ENCODE assay signal across 18 mouse cellular contexts in the genomic region with DNA sequence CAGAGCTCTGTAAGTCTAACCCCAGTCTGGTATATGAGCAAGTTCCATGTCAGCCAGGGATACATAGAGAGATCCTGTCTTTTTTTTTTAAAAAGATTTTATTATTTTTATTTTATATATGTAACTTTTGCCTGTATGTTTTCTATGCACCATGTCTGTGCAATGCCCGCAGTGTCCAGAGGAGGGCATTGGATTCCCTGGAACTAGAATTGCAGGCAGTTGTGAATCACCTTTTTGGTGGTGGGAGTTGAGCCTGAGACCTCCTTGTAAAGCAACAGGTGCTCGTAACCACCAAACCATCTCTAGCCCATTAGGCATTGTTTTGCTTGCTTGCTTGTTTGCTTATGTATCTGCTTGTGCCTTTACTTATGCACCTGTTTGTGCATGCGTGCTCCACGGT. TPM values are rescaled to one million over a fixed set of nuclear protein-coding genes. Genes with fewer than 3 reads are reported as not detected.
DNase-seq lines count a peak whose midpoint lies in the region; ATAC-seq and TF ChIP-seq lines count a peak whose summit lies in the region.
"Had no signal": no experiment of that assay in that cellular context is flagged by ENCODE, and none has a peak within 500 bp of the region (broad histone marks: within the 10 kb centered on the region; RNA-seq: fewer than 3 reads in every experiment).

No protein-coding gene starts in this region.

- no peak overlapping the region for H3K27ac ChIP-seq in kidney, postnatal 0 days
- H3K27ac ChIP-seq: embryonic facial prominence, embryonic 12.5 days; liver, embryonic 13.5 days had no signal

- TF ChIP-seq CTCF in kidney, postnatal 0 days (IDR thresholded peaks at IDR 0.05; ENCODE audit: low read depth), result peak; percentile 51; the same call in 1 of the 2 replicates

- H3K36me3 ChIP-seq in kidney, postnatal 0 days (ENCODE audit: insufficient read depth, low read length), result no peaks in the 10 kb centered on the region
- H3K36me3 ChIP-seq: embryonic facial prominence, embryonic 12.5 days had no signal

- H3K4me2 ChIP-seq in kidney, postnatal 0 days (ENCODE audit: low read length), result no peak overlapping the region
- H3K4me2 ChIP-seq: embryonic facial prominence, embryonic 12.5 days; liver, embryonic 13.5 days had no signal

- H3K4me1 ChIP-seq in kidney, postnatal 0 days (replicated peaks; ENCODE audit: insufficient read depth, low read length), result no peaks in the 10 kb centered on the region
- H3K4me1 ChIP-seq: embryonic facial prominence, embryonic 12.5 days; liver, embryonic 13.5 days had no signal

- H3K4me3 ChIP-seq in kidney, postnatal 0 days (replicated peaks; ENCODE audit: low read depth, low read length), result no peak overlapping the region
- H3K4me3 ChIP-seq: embryonic facial prominence, embryonic 12.5 days; liver, embryonic 13.5 days had no signal

- no peak for ATAC-seq in kidney, postnatal 0 days (replicated peaks; ENCODE audit: low FRiP score, low read depth)
- ATAC-seq: activated CD4-positive, CD25-positive, alpha-beta regulatory T cell, adult 4 months; forebrain, embryonic 16.5 days had no signal

- no peak overlapping the region for H3K9ac ChIP-seq in kidney, postnatal 0 days (ENCODE audit: low read depth, low read length)
- H3K9ac ChIP-seq: embryonic facial prominence, embryonic 12.5 days; liver, embryonic 13.5 days had no signal

- H3K27me3 ChIP-seq in kidney, postnatal 0 days (ENCODE audit: insufficient read depth, low read length), result no peaks in the 10 kb centered on the region
- H3K27me3 ChIP-seq: embryonic facial prominence, embryonic 12.5 days; liver, embryonic 13.5 days had no signal

- WGBS in kidney, postnatal 0 days, result 90% methylated on average over 4 of the region's 4 CpGs

- DNase-seq in adrenal gland, postnatal 14 days, result peak; percentile 16
- DNase-seq in adrenal gland, postnatal 4 days (ENCODE audit: low spot score in 2 of 2), result no peak
- DNase-seq in kidney, postnatal 0 days (ENCODE audit: low spot score), result no peak
- no peak for DNase-seq in kidney, adult 11 months
- peak; percentile 21 for DNase-seq in thymus, postnatal 14 days
- no peak for DNase-seq in thymus, postnatal 25 days
- DNase-seq in urinary bladder, adult 2 months (ENCODE audit: low spot score), result no peak
- no peak for DNase-seq in Muller cell, postnatal 12 days (ENCODE audit: inconsistent ontology term)
- DNase-seq: cerebellum, adult 11 months; heart, postnatal 4 days; layer of hippocampus, postnatal 36 days; liver, embryonic 13.5 days had no signal

- H3K9me3 ChIP-seq in kidney, postnatal 0 days (replicated peaks; ENCODE audit: low read length), result no peaks in the 10 kb centered on the region
- H3K9me3 ChIP-seq: embryonic facial prominence, embryonic 12.5 days; liver, embryonic 13.5 days had no signal

RNA-seq across cellular contexts. Expression of a gene that starts 35.6 kb away (rescaled TPM):
- 14.9 and 15.2 TPM in 2 replicates for total RNA-seq in adrenal gland, postnatal 14 days (2021)
- total RNA-seq in adrenal gland, postnatal 4 days (2021), result 10 to 100 TPM; 14.1 to 17.3 TPM
- polyA plus RNA-seq in kidney, postnatal 0 days (2015; fragmentation: Nextera tagmentation; extraction: Ambion mirVana), result 24.0 and 24.2 TPM in 2 replicates
- 19.2 and 22.3 TPM in 2 replicates for polyA plus RNA-seq in urinary bladder, adult 2 months (2012; rRNA removed)

RNA-seq across cellular contexts. Expression of a gene that starts 58.6 kb away (rescaled TPM):
- not detected in 2 replicates for total RNA-seq in adrenal gland, postnatal 14 days (2021)
- total RNA-seq in adrenal gland, postnatal 4 days (2021), result not detected
- not detected in 2 replicates for polyA plus RNA-seq in kidney, postnatal 0 days (2015; fragmentation: Nextera tagmentation; extraction: Ambion mirVana)
- not detected in 2 replicates for polyA plus RNA-seq in urinary bladder, adult 2 months (2012; rRNA removed)
- total RNA-seq: heart, postnatal 4 days; layer of hippocampus, postnatal 36 days had no signal
- polyA plus RNA-seq: activated CD4-positive, CD25-positive, alpha-beta regulatory T cell, adult 4 months; embryonic facial prominence, embryonic 12.5 days; forebrain, embryonic 16.5 days; gonadal fat pad, adult 2 months; kidney, embryonic 16.5 days; liver, embryonic 13.5 days; neural tube, embryonic 11.5 days had no signal

Comparison
In these comparisons a context has a peak if more than half of its experiments do, and no peak if none do; other contexts are left out.
1. DNase-seq: peak in adrenal gland, postnatal 14 days (single experiment) and thymus, postnatal 14 days (single experiment); none in adrenal gland, postnatal 4 days (0 of 2), kidney, postnatal 0 days (single experiment), kidney, adult 11 months (single experiment), thymus, postnatal 25 days (single experiment), urinary bladder, adult 2 months (single experiment) and Muller cell, postnatal 12 days (single experiment).